Mouse (Mus musculus): ENCODE results near the gene Kcnmb2. TPM values are rescaled to one million over a fixed set of nuclear protein-coding genes. Genes with fewer than 3 reads are reported as not detected.

Gene Kcnmb2
- 0.86 and 1.5 TPM in 2 replicates for polyA plus RNA-seq (2014; fragmentation: Nextera tagmentation; extraction: Ambion mirVana)

- Histone ChIP-seq H3K36me3 (ENCODE audit: control insufficient read depth, insufficient read depth, low read length) (no peaks in the 10 kb centered on the region), H3K4me2 (peak within 1 kb of the TSS; percentile 56), H3K27ac (ENCODE audit: low read depth, low read length) (no peak within 1 kb of the TSS), H3K27me3 (replicated peaks; ENCODE audit: control insufficient read depth, insufficient read depth, low read length) (0 out of 2 replicates have a peak, but pooled peaks cover 4% of the 10 kb centered on the region), H3K9ac (ENCODE audit: low read depth, low read length) (no peak within 1 kb of the TSS), H3K4me1 (replicated peaks; ENCODE audit: control insufficient read depth, insufficient read depth, low read length) (no peaks in the 10 kb centered on the region), H3K9me3 (ENCODE audit: control insufficient read depth, low read length) (no peaks in the 10 kb centered on the region), H3K4me3 (ENCODE audit: low read depth, low read length) (peak within 1 kb of the TSS; percentile 29)
- WGBS, result 4% methylated on average over 22 of the region's 22 CpGs
- ATAC-seq (replicated peaks; ENCODE audit: low FRiP score) (no peak), DNase-seq (ENCODE audit: low spot score) (no peak)
Measured at GRCm38 (mm10) chr3:31902504-31903330, at the start of gene Kcnmb2. Gene Kcnmb2, plus strand, starts transcription at chr3:31902507.

- no peak for ATAC-seq (replicated peaks; ENCODE audit: low FRiP score)
- 77% methylated on average over 5 of the region's 5 CpGs for WGBS
Measured at GRCm38 (mm10) chr3:31863522-31863921, 38.8 kb upstream of the Kcnmb2 start.

GRCm38 (mm10) chr3:31864070-31864469 is 38.2 kb upstream of the Kcnmb2 start:
- no peak overlapping the region for H3K4me3 ChIP-seq (ENCODE audit: low read depth, low read length)
- no peaks in the 10 kb centered on the region for H3K36me3 ChIP-seq (ENCODE audit: control insufficient read depth, insufficient read depth, low read length)
- no peaks in the 10 kb centered on the region for H3K27me3 ChIP-seq (replicated peaks; ENCODE audit: control insufficient read depth, insufficient read depth, low read length)
- DNase-seq (ENCODE audit: low spot score) (no peak), ATAC-seq (replicated peaks; ENCODE audit: low FRiP score) (no peak)
- H3K27ac ChIP-seq (ENCODE audit: low read depth, low read length), result no peak overlapping the region
- no peak overlapping the region for H3K9ac ChIP-seq (ENCODE audit: low read depth, low read length)
- H3K4me2 ChIP-seq, result no peak overlapping the region
- H3K4me1 ChIP-seq (replicated peaks; ENCODE audit: control insufficient read depth, insufficient read depth, low read length), result no peaks in the 10 kb centered on the region
- H3K9me3 ChIP-seq (ENCODE audit: control insufficient read depth, low read length), result no peaks in the 10 kb centered on the region
- WGBS, result 80% methylated on average over 3 of the region's 3 CpGs

More at GRCm38 (mm10) chr3:31863522-31863921, 38.8 kb upstream of the Kcnmb2 start:
- Histone ChIP-seq H3K27me3 (replicated peaks; ENCODE audit: control insufficient read depth, insufficient read depth, low read length) (no peaks in the 10 kb centered on the region), H3K36me3 (ENCODE audit: control insufficient read depth, insufficient read depth, low read length) (no peaks in the 10 kb centered on the region), H3K27ac (ENCODE audit: low read depth, low read length) (no peak overlapping the region), H3K4me2 (no peak overlapping the region), H3K9me3 (ENCODE audit: control insufficient read depth, low read length) (no peaks in the 10 kb centered on the region), H3K9ac (ENCODE audit: low read depth, low read length) (no peak overlapping the region), H3K4me1 (replicated peaks; ENCODE audit: control insufficient read depth, insufficient read depth, low read length) (no peaks in the 10 kb centered on the region), H3K4me3 (ENCODE audit: low read depth, low read length) (no peak overlapping the region)
- no peak for DNase-seq (ENCODE audit: low spot score)

GRCm38 (mm10) chr3:31871461-31871860 is 30.8 kb upstream of the Kcnmb2 start:
- Histone ChIP-seq H3K9me3 (ENCODE audit: control insufficient read depth, low read length) (no peaks in the 10 kb centered on the region), H3K27me3 (replicated peaks; ENCODE audit: control insufficient read depth, insufficient read depth, low read length) (no peaks in the 10 kb centered on the region), H3K4me1 (replicated peaks; ENCODE audit: control insufficient read depth, insufficient read depth, low read length) (no peaks in the 10 kb centered on the region), H3K27ac (ENCODE audit: low read depth, low read length) (no peak overlapping the region), H3K4me2 (no peak overlapping the region), H3K36me3 (ENCODE audit: control insufficient read depth, insufficient read depth, low read length) (no peaks in the 10 kb centered on the region), H3K9ac (ENCODE audit: low read depth, low read length) (no peak overlapping the region), H3K4me3 (ENCODE audit: low read depth, low read length) (no peak overlapping the region)
- DNase-seq (ENCODE audit: low spot score) (no peak), ATAC-seq (replicated peaks; ENCODE audit: low FRiP score) (no peak)
- 78% methylated on average over 3 of the region's 3 CpGs for WGBS

GRCm38 (mm10) chr3:31882621-31883131 is 19.6 kb upstream of the Kcnmb2 start:
- H3K27me3 ChIP-seq (replicated peaks; ENCODE audit: control insufficient read depth, insufficient read depth, low read length), result no peaks in the 10 kb centered on the region
- no peaks in the 10 kb centered on the region for H3K4me1 ChIP-seq (replicated peaks; ENCODE audit: control insufficient read depth, insufficient read depth, low read length)
- no peak for ATAC-seq (replicated peaks; ENCODE audit: low FRiP score)
- H3K4me3 ChIP-seq (ENCODE audit: low read depth, low read length), result no peak overlapping the region
- H3K36me3 ChIP-seq (ENCODE audit: control insufficient read depth, insufficient read depth, low read length), result no peaks in the 10 kb centered on the region
- H3K27ac ChIP-seq (ENCODE audit: low read depth, low read length), result no peak overlapping the region
- H3K9ac ChIP-seq (ENCODE audit: low read depth, low read length), result no peak overlapping the region
- whole genome bisulfite sequencing, result 85% methylated on average over 12 of the region's 12 CpGs
- no peaks in the 10 kb centered on the region for H3K9me3 ChIP-seq (ENCODE audit: control insufficient read depth, low read length)
- DNase-seq (ENCODE audit: low spot score), result no peak
- H3K4me2 ChIP-seq, result no peak overlapping the region

- H3K4me2 ChIP-seq, result no peak overlapping the region
- no peak for DNase-seq (ENCODE audit: low spot score)
- H3K27ac ChIP-seq (ENCODE audit: low read depth, low read length), result no peak overlapping the region
- ATAC-seq (replicated peaks; ENCODE audit: low FRiP score), result no peak
- H3K27me3 ChIP-seq (replicated peaks; ENCODE audit: control insufficient read depth, insufficient read depth, low read length), result no peaks in the 10 kb centered on the region
- no peaks in the 10 kb centered on the region for H3K9me3 ChIP-seq (ENCODE audit: control insufficient read depth, low read length)
- no peak overlapping the region for H3K9ac ChIP-seq (ENCODE audit: low read depth, low read length)
- WGBS, result 52% methylated on average over 2 of the region's 2 CpGs
- H3K36me3 ChIP-seq (ENCODE audit: control insufficient read depth, insufficient read depth, low read length), result no peaks in the 10 kb centered on the region
- no peak overlapping the region for H3K4me3 ChIP-seq (ENCODE audit: low read depth, low read length)
- H3K4me1 ChIP-seq (replicated peaks; ENCODE audit: control insufficient read depth, insufficient read depth, low read length), result no peaks in the 10 kb centered on the region
Measured at GRCm38 (mm10) chr3:31892653-31893052, 9.7 kb upstream of the Kcnmb2 start.

- H3K4me1 ChIP-seq (replicated peaks; ENCODE audit: control insufficient read depth, insufficient read depth, low read length), result no peaks in the 10 kb centered on the region
- DNase-seq (ENCODE audit: low spot score) (no peak), ATAC-seq (replicated peaks; ENCODE audit: low FRiP score) (no peak)
- WGBS, result 6% methylated on average over 9 of the region's 9 CpGs
- H3K36me3 ChIP-seq (ENCODE audit: control insufficient read depth, insufficient read depth, low read length), result no peaks in the 10 kb centered on the region
- no peak overlapping the region for H3K9ac ChIP-seq (ENCODE audit: low read depth, low read length)
- no peaks in the 10 kb centered on the region for H3K9me3 ChIP-seq (ENCODE audit: control insufficient read depth, low read length)
- H3K27ac ChIP-seq (ENCODE audit: low read depth, low read length), result no peak overlapping the region
- H3K4me3 ChIP-seq (ENCODE audit: low read depth, low read length), result no peak overlapping the region
- peak overlapping the region; percentile 56 for H3K4me2 ChIP-seq
- 0 out of 2 replicates have a peak, but pooled peaks cover 4% of the 10 kb centered on the region for H3K27me3 ChIP-seq (replicated peaks; ENCODE audit: control insufficient read depth, insufficient read depth, low read length)
Measured at GRCm38 (mm10) chr3:31903506-31903905, 1.2 kb downstream of the Kcnmb2 start.

- H3K4me3 ChIP-seq (ENCODE audit: low read depth, low read length), result no peak overlapping the region
- 0 out of 2 replicates have a peak, but pooled peaks cover 4% of the 10 kb centered on the region for H3K27me3 ChIP-seq (replicated peaks; ENCODE audit: control insufficient read depth, insufficient read depth, low read length)
- H3K4me2 ChIP-seq, result no peak overlapping the region
- WGBS, result 47% methylated on average over 5 of the region's 5 CpGs
- DNase-seq (ENCODE audit: low spot score), result no peak
- H3K27ac ChIP-seq (ENCODE audit: low read depth, low read length), result no peak overlapping the region
- H3K36me3 ChIP-seq (ENCODE audit: control insufficient read depth, insufficient read depth, low read length), result no peaks in the 10 kb centered on the region
- ATAC-seq (replicated peaks; ENCODE audit: low FRiP score), result no peak
- no peaks in the 10 kb centered on the region for H3K4me1 ChIP-seq (replicated peaks; ENCODE audit: control insufficient read depth, insufficient read depth, low read length)
- H3K9ac ChIP-seq (ENCODE audit: low read depth, low read length), result no peak overlapping the region
- H3K9me3 ChIP-seq (ENCODE audit: control insufficient read depth, low read length), result no peaks in the 10 kb centered on the region
Measured at GRCm38 (mm10) chr3:31904156-31904555, 1.8 kb downstream of the Kcnmb2 start.

GRCm38 (mm10) chr3:31911168-31911567 is 8.9 kb downstream of the Kcnmb2 start:
- Histone ChIP-seq H3K9me3 (ENCODE audit: control insufficient read depth, low read length) (no peaks in the 10 kb centered on the region), H3K4me2 (no peak overlapping the region), H3K36me3 (ENCODE audit: control insufficient read depth, insufficient read depth, low read length) (no peaks in the 10 kb centered on the region), H3K9ac (ENCODE audit: low read depth, low read length) (no peak overlapping the region), H3K4me3 (ENCODE audit: low read depth, low read length) (no peak overlapping the region), H3K27ac (ENCODE audit: low read depth, low read length) (no peak overlapping the region), H3K27me3 (replicated peaks; ENCODE audit: control insufficient read depth, insufficient read depth, low read length) (no peaks in the 10 kb centered on the region), H3K4me1 (replicated peaks; ENCODE audit: control insufficient read depth, insufficient read depth, low read length) (no peaks in the 10 kb centered on the region)
- 56% methylated on average over 5 of the region's 5 CpGs for WGBS
- DNase-seq (ENCODE audit: low spot score), result no peak
- no peak for ATAC-seq (replicated peaks; ENCODE audit: low FRiP score)

Data from liver, embryonic 11.5 days (tissue).